Mouse (Mus musculus) cerebellum, adult 9-10 months (tissue): ENCODE data around the gene Agrn.
A peak's percentile ranks its signal among the peaks of the same experiment; 100 is the strongest.

ENCODE experiments used
- DNase-seq: peaks from one replicate; pipeline ENCODE4 v3.0.0; 2022

Agrn gene

DNA sequence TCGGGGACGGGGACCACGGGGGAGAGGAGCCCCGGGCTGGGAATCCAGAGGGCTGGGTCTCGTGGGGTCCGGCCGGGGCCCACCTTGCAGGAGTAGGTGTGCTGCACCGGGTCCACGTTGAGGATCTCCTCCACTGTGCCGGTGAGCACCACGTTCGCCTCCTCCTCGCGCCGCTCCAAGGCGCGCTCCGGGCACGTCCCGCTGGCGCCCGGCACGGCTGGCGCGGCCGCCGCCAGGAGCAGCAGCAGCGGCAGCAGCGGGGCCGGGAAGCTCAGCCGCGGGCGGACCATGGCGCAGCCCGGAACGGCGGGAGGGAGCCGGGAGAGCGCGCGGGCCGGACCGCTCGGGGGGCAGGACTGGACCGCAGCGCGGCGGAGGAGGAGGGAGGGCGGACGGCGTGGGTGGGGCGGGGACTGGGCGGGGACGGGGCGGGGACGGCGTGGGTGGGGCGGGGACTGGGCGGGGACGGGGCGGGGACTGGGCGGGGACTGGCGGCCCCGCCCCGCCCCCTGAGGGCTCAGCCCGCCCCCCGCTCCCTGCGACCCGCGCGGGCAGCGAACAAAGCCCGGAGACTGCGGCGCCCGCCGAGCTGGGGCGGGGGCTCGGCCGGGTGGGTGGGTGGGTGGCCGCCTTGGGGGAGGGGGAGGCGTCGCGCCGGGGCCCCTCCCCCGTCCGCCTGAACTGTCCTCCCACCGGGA is at the start of gene Agrn:
Agrn (minus strand) TSS at position 358 of the 698 bp plus-strand sequence.
- peak; percentile 64 for DNase-seq

- DNase-seq: peak; percentile 59
Measured at GRCm38 (mm10) chr4:156236651-156237447, 39.6 kb upstream of the Agrn start.

- DNase-seq: peak; percentile 83
Measured at GRCm38 (mm10) chr4:156235808-156236533, 38.7 kb upstream of the Agrn start, which contains the start of gene Noc2l. Gene Noc2l, plus strand, starts transcription at chr4:156236010.

DNA sequence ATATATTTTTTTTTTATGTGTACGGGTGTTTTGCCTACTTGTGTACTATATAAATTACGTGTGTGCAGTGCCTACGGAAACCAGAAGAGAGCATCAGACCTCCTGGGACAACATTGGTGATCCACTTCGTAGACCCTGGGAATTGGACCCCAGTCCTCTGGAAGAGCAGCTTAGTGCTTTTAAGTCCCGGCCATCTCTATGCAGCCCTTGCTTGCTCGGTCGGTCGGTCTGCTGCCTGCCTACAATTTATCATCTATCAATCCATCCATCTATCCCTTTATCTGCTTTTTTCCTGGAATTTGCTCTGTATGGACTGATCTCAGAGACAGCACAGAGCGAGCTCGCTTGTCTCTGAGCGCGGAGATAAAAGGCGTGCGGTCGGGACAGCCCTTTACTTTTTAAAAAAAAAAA is 38.1 kb upstream of the Agrn start:
- no peak for DNase-seq

GRCm38 (mm10) chr4:156234701-156235213 is 37.5 kb upstream of the Agrn start, which contains the start of gene Plekhn1:
Gene Plekhn1, minus strand, starts transcription at chr4:156234857.
- DNase-seq: peak; percentile 78

- DNase-seq: no peak
Measured at GRCm38 (mm10) chr4:156234021-156234501, 36.8 kb upstream of the Agrn start.

DNA sequence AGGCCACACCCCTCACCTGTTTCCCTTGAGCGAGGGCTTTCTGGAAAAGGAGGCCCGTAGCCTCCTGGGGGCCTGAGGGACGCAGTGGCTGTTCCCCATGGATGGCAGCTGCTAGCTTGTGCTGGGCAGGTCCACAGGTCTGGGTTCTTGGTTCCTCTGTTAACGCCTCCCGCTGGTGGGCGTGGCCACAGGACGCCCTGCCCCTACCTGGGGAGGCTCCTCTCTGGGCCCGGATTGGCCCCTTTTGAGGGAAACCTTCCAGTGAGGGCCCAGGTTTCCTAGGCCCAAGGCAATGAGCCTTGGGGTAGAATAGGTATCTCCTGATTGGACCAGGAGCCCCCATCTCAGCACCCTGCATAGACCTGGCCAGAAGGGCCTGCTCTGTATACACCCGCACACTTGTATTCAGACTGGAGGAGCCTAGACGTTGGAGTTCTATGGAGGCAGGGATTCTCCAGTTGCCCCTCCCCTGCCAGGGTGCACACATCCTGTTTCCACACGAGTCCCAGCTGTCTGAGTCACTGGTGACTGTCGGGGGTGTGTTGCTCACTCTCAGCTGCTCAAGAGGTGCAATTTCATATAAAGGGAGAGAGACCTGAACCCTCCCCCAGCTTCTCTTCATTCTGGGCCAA is 31.2 kb upstream of the Agrn start:
- no peak for DNase-seq

DNA sequence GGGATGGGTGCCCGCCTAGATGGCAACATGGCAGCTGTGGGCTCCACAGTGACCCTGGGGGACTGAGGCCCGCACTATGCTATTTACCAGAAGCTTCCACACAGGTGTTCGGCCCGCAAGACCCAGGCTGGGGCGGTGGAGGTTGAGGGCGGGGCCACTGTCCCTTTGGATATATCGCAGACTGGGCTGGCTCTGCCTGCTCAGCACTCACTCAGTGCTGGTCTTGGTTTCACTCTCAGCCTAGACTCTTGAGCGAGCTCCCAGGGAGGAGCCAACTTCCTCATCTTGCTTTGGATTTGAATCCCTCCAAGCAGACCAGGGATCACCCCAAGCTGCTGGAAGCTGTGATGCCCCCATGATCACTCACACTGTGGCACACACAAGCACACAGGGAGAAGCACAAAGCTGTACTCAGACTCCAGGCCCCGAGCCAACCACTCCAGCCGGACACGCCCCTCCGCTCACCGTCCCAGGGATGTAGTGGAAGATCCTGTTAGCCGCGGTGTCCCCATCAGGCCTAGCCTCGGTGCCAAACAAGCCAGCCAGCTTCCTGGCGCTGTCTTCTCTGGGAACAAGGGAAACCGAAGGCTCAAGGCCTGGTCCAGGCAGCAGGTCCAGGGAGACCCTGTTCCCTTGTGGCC is 30.6 kb upstream of the Agrn start:
- DNase-seq: no peak

GRCm38 (mm10) chr4:156224276-156224675 is 27.0 kb upstream of the Agrn start:
- no peak for DNase-seq

DNA sequence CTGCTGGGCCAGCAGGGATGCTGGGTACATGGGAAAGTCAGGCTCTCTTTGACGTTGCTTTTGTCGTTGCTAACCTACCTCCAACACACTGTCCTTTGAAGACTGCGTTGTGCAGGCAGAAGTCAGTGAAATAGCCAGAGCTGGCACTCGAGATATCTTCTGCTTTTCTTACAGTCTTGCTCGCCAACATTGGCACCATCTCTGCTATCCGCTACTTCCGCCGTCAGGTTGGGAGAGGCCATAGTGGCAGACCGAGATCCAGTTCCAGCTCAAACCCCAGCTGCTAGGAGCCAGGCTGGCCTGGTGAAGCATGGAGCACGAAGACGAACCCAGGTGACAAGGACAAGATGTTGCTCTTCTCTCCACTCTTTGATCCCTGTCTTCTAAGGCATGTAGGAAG is 22.6 kb upstream of the Agrn start:
- no peak for DNase-seq

DNA sequence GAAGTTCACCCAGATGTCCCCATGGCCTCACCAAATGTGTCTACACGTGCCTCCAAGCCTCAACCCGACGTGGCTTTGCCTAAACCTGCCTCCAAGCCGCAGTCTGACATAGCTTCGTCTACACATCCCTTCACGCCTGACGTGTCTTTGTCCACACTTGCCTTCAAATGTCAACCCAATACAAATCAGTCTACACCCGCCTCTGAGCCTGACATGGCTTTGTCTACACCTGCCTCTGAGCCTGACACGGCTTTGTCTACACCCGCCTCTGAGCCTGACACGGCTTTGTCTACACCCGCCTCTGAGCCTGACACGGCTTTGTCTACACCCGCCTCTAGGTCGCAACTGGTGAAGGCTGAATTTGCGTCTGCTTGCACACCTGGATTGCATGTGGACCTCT is 20.6 kb upstream of the Agrn start:
- no peak for DNase-seq

DNA sequence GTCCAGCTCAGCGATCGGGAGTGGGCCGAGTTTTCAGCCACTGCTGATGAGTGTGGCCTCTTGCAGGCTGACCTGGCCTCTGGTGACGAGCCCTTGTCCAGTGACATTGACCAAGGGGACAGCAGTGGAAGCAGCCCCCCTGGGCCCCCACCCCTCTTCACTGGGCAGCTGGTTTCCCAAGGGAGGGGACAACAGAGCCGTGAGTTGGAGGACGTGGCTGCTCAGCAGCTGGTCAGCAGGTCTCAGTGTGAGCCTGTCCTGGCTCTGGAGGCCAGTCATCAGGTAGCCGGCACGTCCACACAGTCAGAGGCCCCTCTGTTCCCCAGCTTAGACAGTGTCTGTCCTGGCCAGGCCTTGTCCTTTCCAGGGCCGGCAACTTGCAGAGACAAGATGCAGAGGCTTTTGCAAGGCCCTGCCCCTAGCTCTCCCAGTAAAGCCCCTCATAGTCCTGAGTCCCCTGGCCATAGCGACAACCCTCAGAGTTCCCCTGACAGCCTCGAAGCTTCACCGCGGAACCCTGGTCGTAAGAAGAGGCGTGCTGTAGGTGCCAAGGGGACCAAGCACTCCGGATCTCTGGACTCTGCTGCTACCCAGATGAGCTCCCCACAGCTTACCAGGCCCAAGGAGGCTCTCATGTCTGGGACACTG is 19.9 kb upstream of the Agrn start:
- DNase-seq: no peak

DNA sequence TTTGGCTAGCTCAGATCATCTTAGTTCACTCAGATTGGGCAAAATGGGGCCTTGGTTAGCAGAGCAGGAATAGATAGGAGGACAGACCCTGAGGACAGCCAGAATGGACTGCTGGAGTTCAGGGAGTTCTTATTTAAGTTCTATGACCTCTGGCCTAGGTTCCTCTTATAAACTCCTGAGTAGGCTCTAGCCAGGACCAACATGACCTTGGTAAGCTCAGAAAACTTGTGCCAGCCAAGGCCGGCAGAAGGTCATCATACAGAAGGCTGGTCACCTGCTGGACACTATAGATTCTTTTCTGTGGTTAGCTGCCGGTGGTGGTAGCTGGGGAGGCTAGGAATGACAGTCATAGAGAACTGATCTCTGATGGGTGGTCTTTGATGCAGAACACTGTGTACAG is 18.9 kb upstream of the Agrn start:
- no peak for DNase-seq

- peak; percentile 22 for DNase-seq
Measured at GRCm38 (mm10) chr4:156215649-156216048, 18.4 kb upstream of the Agrn start, which contains the start of gene Perm1. Gene Perm1, plus strand, starts transcription at chr4:156215868.

DNA sequence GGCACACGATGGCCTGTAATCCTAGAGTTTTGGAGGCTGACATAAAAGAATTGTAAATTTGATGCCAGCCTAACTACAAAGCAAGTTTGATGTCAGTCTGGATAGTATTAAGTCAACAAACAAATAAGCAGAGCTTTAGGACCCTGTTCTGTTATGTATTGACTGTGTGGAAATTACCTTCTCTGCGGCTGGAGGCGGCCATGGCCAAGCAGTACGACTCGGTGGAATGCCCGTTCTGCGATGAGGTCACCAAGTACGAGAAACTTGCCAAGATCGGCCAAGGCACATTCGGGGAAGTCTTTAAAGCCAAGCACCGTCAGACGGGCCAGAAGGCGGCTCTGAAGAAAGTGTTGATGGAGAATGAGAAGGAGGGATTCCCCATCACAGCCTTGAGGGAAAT is 15.8 kb upstream of the Agrn start:
- DNase-seq: no peak

DNA sequence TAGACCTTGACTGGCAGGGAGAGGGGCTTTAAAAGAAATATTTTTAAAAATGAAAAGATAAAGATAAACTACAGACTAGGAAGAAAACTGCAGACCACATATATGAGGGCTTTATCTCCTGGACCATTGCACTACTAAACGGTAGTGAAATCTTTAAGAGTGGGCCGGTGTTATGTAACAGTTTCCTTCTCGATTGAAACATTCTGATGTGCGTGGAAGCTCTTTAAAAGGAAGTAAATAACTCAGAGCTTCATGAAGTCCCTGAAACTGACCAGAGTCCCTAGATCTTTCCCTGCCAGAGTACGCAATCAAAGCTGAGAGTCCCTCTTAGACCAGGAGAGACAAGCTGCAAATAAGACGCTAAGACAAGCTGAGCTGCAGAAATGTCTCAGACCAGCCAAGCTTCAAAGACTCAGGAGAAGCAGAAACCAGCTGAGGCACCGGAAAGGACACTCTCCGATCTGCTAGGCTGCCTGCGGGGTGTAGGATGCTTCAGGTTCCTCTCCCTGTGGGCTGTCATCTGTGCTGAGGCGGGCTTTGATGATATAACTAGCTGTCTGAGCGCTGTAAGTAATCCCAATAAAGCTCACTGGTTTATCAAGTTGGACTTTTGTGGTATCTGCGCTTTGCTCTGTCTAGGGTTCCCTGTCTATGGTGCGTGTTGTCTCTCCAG is 12.8 kb upstream of the Agrn start:
- DNase-seq: no peak

GRCm38 (mm10) chr4:156208872-156209271 is 11.6 kb upstream of the Agrn start:
- DNase-seq: no peak

- DNase-seq: no peak
Measured at GRCm38 (mm10) chr4:156203413-156204131, 6.3 kb upstream of the Agrn start.

DNA sequence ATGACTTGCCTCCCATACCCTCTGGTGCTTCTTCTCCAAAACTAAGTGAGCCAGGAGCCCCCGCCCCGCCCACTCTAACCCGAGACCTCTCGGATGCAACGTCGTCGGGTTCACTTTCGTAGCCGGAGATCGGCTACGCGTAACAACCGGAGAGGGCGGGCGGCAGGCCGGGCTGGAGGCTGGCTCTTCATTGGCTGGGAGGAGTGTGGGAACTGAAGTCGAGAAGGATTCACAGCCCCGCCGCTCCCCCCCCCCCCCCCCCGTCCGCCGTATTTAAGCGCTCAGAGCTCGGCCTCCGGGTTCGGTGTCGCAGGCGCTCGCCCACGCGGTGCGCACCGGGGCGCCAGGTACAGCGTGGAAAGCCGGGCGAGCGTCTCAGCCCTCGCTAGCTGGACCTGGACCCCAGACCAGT is 5.7 kb upstream of the Agrn start, which contains the start of gene AW011738:
AW011738 (plus strand) TSS at position 304 of the 412 bp plus-strand sequence.
- DNase-seq: peak; percentile 76

DNA sequence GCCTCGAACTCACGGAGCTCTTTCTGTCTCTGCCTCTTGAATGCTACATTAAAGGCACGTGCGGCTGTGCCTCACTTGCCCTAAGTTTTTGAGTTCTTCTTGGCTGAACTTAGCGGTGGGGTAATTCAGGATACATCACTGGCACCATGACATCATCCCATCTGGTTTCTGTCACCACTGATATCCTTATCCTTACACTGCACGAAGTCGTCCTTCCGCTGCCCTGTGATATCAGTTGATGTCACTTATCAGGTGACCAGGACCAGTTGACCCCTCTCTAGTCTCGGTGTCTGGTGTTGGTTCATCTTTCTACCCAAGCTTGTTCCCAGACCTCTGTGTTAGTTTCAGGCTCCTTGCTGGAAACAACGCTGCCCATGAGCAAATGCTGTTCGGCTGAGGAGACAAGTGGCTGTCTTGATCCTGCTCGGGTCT is 5.2 kb upstream of the Agrn start:
- no peak for DNase-seq
